Mouse (Mus musculus) central nervous system, embryonic 14 days (tissue): Measurements from ENCODE around the gene Stt3b. TPM values are rescaled to one million over a fixed set of nuclear protein-coding genes. Genes with fewer than 3 reads are reported as not detected.

Source experiments
- polyA plus RNA-seq: library from polyadenylated mRNA; depleted of rRNA; stranded (reverse); fragments of >200 nt; gene quantifications from 2 replicates; pipeline ENCODE4 v1.2.3, GENCODE M21; 2012; rRNA removed

Stt3b gene
- 56.6 and 57.3 TPM in 2 replicates for polyA plus RNA-seq

GRCm38 (mm10) chr9:115310346-115311222 is at the start of gene Stt3b:
Gene Stt3b, minus strand, starts transcription at chr9:115310421.

